Mouse (Mus musculus): ENCODE data around the gene Adra2a. TPM values are rescaled to one million over a fixed set of nuclear protein-coding genes. Genes with fewer than 3 reads are reported as not detected.

The Adra2a gene
- polyA plus RNA-seq, 1 experiment from 2014 or later = 6.3 TPM

GRCm38 (mm10) chr19:54044507-54045371 lies 788 bp downstream of the Adra2a start:
- peak overlapping the region; percentile 53 for H3K27ac ChIP-seq (ENCODE audit: low read depth, low read length)
- under 1% methylated on average over 54 of the region's 59 CpGs for WGBS
- H3K36me3 ChIP-seq (ENCODE audit: control insufficient read depth, insufficient read depth, low read length) = no peaks in the 10 kb centered on the region
- peaks cover 20% of the 10 kb centered on the region; the same call in 1 of the 2 replicates for H3K4me1 ChIP-seq (ENCODE audit: control insufficient read depth, insufficient read depth, low read length)
- no peaks in the 10 kb centered on the region for H3K9me3 ChIP-seq (ENCODE audit: control insufficient read depth, low read length)
- peak overlapping the region; percentile 62 for H3K9ac ChIP-seq (replicated peaks; ENCODE audit: low read depth, low read length)
- H3K4me2 ChIP-seq (ENCODE audit: low read depth, low read length) = peak overlapping the region; percentile 96
- peak; percentile 87 for ATAC-seq (ENCODE audit: low read depth)
- peaks cover 18% of the 10 kb centered on the region for H3K27me3 ChIP-seq (ENCODE audit: control insufficient read depth, insufficient read depth, low read length)
- peak overlapping the region; percentile 54 for H3K4me3 ChIP-seq (ENCODE audit: low read depth, low read length)

DNA sequence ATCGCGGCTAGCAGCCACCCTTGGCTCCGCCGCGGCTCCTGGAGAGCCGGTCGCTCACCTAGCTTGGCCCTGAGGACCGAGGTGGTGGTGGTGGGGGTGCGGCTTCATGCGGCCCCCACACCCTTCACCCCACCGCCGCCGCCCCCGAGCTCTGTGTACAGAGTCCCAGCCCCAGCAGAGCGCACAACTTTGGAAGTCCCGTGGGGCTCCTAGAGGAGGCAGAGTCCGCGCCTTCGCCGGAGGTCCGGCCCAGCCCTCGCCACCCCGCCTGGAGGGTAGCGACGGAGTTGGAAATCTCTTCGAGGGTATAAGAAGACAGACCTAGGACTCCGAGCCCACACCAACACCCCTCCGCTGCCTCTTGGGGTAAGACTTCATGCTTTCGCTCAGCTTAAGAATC lies 1.5 kb downstream of the Adra2a start:
- peaks cover 18% of the 10 kb centered on the region for H3K27me3 ChIP-seq (ENCODE audit: control insufficient read depth, insufficient read depth, low read length)
- H3K4me1 ChIP-seq (ENCODE audit: control insufficient read depth, insufficient read depth, low read length) = peaks cover 20% of the 10 kb centered on the region; the same call in 1 of the 2 replicates
- under 1% methylated on average over 29 of the region's 29 CpGs for WGBS
- peak overlapping the region; percentile 96 for H3K4me2 ChIP-seq (ENCODE audit: low read depth, low read length)
- H3K9ac ChIP-seq (replicated peaks; ENCODE audit: low read depth, low read length) = peak overlapping the region; percentile 62
- no peak; the same call in none of the 2 replicates for ATAC-seq (ENCODE audit: low read depth)
- H3K27ac ChIP-seq (ENCODE audit: low read depth, low read length) = peak overlapping the region; percentile 53
- H3K36me3 ChIP-seq (ENCODE audit: control insufficient read depth, insufficient read depth, low read length) = no peaks in the 10 kb centered on the region
- peak overlapping the region; percentile 54 for H3K4me3 ChIP-seq (ENCODE audit: low read depth, low read length)
- no peaks in the 10 kb centered on the region for H3K9me3 ChIP-seq (ENCODE audit: control insufficient read depth, low read length)

GRCm38 (mm10) chr19:54045931-54046683 lies 2.2 kb downstream of the Adra2a start:
- no peaks in the 10 kb centered on the region for H3K9me3 ChIP-seq (ENCODE audit: control insufficient read depth, low read length)
- peak overlapping the region; percentile 54 for H3K4me3 ChIP-seq (ENCODE audit: low read depth, low read length)
- WGBS = 1% methylated on average over 55 of the region's 55 CpGs
- H3K36me3 ChIP-seq (ENCODE audit: control insufficient read depth, insufficient read depth, low read length) = no peaks in the 10 kb centered on the region
- H3K27ac ChIP-seq (ENCODE audit: low read depth, low read length) = 0 out of 2 replicates have a peak overlapping the region, but pooled peaks have one; percentile 22
- no peak for ATAC-seq (ENCODE audit: low read depth)
- H3K9ac ChIP-seq (replicated peaks; ENCODE audit: low read depth, low read length) = peak overlapping the region; percentile 49
- peak overlapping the region; percentile 96 for H3K4me2 ChIP-seq (ENCODE audit: low read depth, low read length)
- peaks cover 18% of the 10 kb centered on the region for H3K27me3 ChIP-seq (ENCODE audit: control insufficient read depth, insufficient read depth, low read length)
- peaks cover 20% of the 10 kb centered on the region; the same call in 1 of the 2 replicates for H3K4me1 ChIP-seq (ENCODE audit: control insufficient read depth, insufficient read depth, low read length)

GRCm38 (mm10) chr19:54046684-54047070 lies 2.7 kb downstream of the Adra2a start:
- peak overlapping the region; percentile 54 for H3K4me3 ChIP-seq (ENCODE audit: low read depth, low read length)
- peaks cover 20% of the 10 kb centered on the region; the same call in 1 of the 2 replicates for H3K4me1 ChIP-seq (ENCODE audit: control insufficient read depth, insufficient read depth, low read length)
- no peak overlapping the region for H3K27ac ChIP-seq (ENCODE audit: low read depth, low read length)
- H3K9me3 ChIP-seq (ENCODE audit: control insufficient read depth, low read length) = no peaks in the 10 kb centered on the region
- peaks cover 18% of the 10 kb centered on the region for H3K27me3 ChIP-seq (ENCODE audit: control insufficient read depth, insufficient read depth, low read length)
- WGBS = 0% methylated on average over 46 of the region's 46 CpGs
- ATAC-seq (ENCODE audit: low read depth) = no peak
- H3K4me2 ChIP-seq (ENCODE audit: low read depth, low read length) = peak overlapping the region; percentile 96
- no peaks in the 10 kb centered on the region for H3K36me3 ChIP-seq (ENCODE audit: control insufficient read depth, insufficient read depth, low read length)
- peak overlapping the region; percentile 49 for H3K9ac ChIP-seq (replicated peaks; ENCODE audit: low read depth, low read length)

- H3K36me3 ChIP-seq (ENCODE audit: control insufficient read depth, insufficient read depth, low read length) = no peaks in the 10 kb centered on the region
- ATAC-seq (ENCODE audit: low read depth) = no peak
- WGBS = 1% methylated on average over 26 of the region's 27 CpGs
- H3K4me3 ChIP-seq (ENCODE audit: low read depth, low read length) = peak overlapping the region; percentile 54
- H3K27me3 ChIP-seq (ENCODE audit: control insufficient read depth, insufficient read depth, low read length) = peaks cover 18% of the 10 kb centered on the region
- no peaks in the 10 kb centered on the region for H3K9me3 ChIP-seq (ENCODE audit: control insufficient read depth, low read length)
- peaks cover 20% of the 10 kb centered on the region; the same call in 1 of the 2 replicates for H3K4me1 ChIP-seq (ENCODE audit: control insufficient read depth, insufficient read depth, low read length)
- peak overlapping the region; percentile 96 for H3K4me2 ChIP-seq (ENCODE audit: low read depth, low read length)
- peak overlapping the region; percentile 49; the same call in 1 of the 2 replicates for H3K9ac ChIP-seq (replicated peaks; ENCODE audit: low read depth, low read length)
- no peak overlapping the region for H3K27ac ChIP-seq (ENCODE audit: low read depth, low read length)
Measured at GRCm38 (mm10) chr19:54047386-54048050, 3.6 kb downstream of the Adra2a start.

- peak overlapping the region; percentile 3; the same call in 1 of the 2 replicates for H3K4me3 ChIP-seq (ENCODE audit: low read depth, low read length)
- no peak overlapping the region for H3K27ac ChIP-seq (ENCODE audit: low read depth, low read length)
- no peaks in the 10 kb centered on the region for H3K36me3 ChIP-seq (ENCODE audit: control insufficient read depth, insufficient read depth, low read length)
- H3K27me3 ChIP-seq (ENCODE audit: control insufficient read depth, insufficient read depth, low read length) = peaks cover 18% of the 10 kb centered on the region
- 5% methylated on average over 13 of the region's 13 CpGs for WGBS
- no peak overlapping the region for H3K9ac ChIP-seq (replicated peaks; ENCODE audit: low read depth, low read length)
- H3K9me3 ChIP-seq (ENCODE audit: control insufficient read depth, low read length) = no peaks in the 10 kb centered on the region
- peak overlapping the region; percentile 96 for H3K4me2 ChIP-seq (ENCODE audit: low read depth, low read length)
- ATAC-seq (ENCODE audit: low read depth) = no peak
- peaks cover 20% of the 10 kb centered on the region; the same call in 1 of the 2 replicates for H3K4me1 ChIP-seq (ENCODE audit: control insufficient read depth, insufficient read depth, low read length)
Measured at GRCm38 (mm10) chr19:54048161-54048885, 4.4 kb downstream of the Adra2a start.

DNA sequence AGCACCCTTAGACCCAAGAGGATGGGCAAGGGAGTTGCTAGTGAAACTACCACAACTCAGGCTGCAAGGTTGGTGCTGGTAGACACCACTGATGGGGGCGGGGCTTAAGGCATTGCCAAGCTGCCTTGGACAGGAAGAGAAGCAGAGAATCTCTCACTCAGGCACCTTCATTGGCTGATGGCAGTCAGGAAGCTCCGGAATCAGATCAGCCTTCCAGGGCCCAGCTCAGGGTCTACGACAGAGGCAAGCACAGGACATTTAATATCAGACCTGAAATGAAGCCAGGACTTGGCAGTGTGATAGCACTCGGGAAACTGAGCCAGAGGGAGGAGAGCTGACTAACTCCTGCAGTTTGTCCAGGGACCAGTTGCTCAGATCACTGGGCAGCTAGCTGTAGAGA lies 7.7 kb downstream of the Adra2a start:
- H3K9ac ChIP-seq (replicated peaks; ENCODE audit: low read depth, low read length) = no peak overlapping the region
- H3K36me3 ChIP-seq (ENCODE audit: control insufficient read depth, insufficient read depth, low read length) = no peaks in the 10 kb centered on the region
- 76% methylated on average over 4 of the region's 4 CpGs for WGBS
- H3K4me2 ChIP-seq (ENCODE audit: low read depth, low read length) = no peak overlapping the region
- peaks cover 14% of the 10 kb centered on the region for H3K27me3 ChIP-seq (ENCODE audit: control insufficient read depth, insufficient read depth, low read length)
- no peak overlapping the region for H3K4me3 ChIP-seq (ENCODE audit: low read depth, low read length)
- H3K27ac ChIP-seq (ENCODE audit: low read depth, low read length) = no peak overlapping the region
- no peak for ATAC-seq (ENCODE audit: low read depth)
- H3K9me3 ChIP-seq (ENCODE audit: control insufficient read depth, low read length) = no peaks in the 10 kb centered on the region
- peaks cover 11% of the 10 kb centered on the region; the same call in 1 of the 2 replicates for H3K4me1 ChIP-seq (ENCODE audit: control insufficient read depth, insufficient read depth, low read length)

DNA sequence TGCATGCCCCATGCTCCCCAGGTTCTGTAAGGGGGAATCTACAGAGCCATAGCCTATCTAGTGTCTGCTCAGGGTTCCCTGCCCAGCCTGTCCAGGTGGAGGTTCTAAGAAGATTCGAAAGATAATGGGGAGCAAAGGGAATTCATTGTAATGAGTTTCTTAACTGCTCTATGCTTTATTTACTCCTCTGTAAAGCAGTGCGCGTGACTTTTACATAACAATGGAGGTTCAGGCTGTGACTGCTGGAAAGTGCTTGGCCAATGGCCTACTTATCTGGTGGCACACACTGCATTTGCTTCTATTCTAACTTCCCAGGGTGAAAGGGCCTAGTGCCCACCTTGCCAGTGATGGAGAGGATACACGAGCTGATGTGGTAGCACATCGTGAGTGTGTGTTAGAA lies 11.9 kb downstream of the Adra2a start:
- no peaks in the 10 kb centered on the region for H3K4me1 ChIP-seq (ENCODE audit: control insufficient read depth, insufficient read depth, low read length)
- no peaks in the 10 kb centered on the region for H3K9me3 ChIP-seq (ENCODE audit: control insufficient read depth, low read length)
- H3K27ac ChIP-seq (ENCODE audit: low read depth, low read length) = no peak overlapping the region
- H3K9ac ChIP-seq (replicated peaks; ENCODE audit: low read depth, low read length) = no peak overlapping the region
- no peak overlapping the region for H3K4me2 ChIP-seq (ENCODE audit: low read depth, low read length)
- no peaks in the 10 kb centered on the region for H3K27me3 ChIP-seq (ENCODE audit: control insufficient read depth, insufficient read depth, low read length)
- no peak overlapping the region for H3K4me3 ChIP-seq (ENCODE audit: low read depth, low read length)
- no peaks in the 10 kb centered on the region for H3K36me3 ChIP-seq (ENCODE audit: control insufficient read depth, insufficient read depth, low read length)
- ATAC-seq (ENCODE audit: low read depth) = no peak
- WGBS = 30% methylated on average over 5 of the region's 5 CpGs
